Mouse (Mus musculus): ENCODE measurements around the gene Btnl9.

- no peak for TF ChIP-seq CTCF (IDR thresholded peaks at IDR 0.05; ENCODE audit: control insufficient read depth, insufficient read depth, insufficient read length)
- no peak for TF ChIP-seq MYOD1 (IDR thresholded peaks at IDR 0.05; ENCODE audit: control insufficient read depth, insufficient read length, low read depth)
- no peak for TF ChIP-seq USF1 (IDR thresholded peaks at IDR 0.05; ENCODE audit: low read depth)
- TF ChIP-seq MYOG (IDR thresholded peaks at IDR 0.05; ENCODE audit: control insufficient read depth, extremely low read depth, insufficient read length) = no peak
- TF ChIP-seq MAX (IDR thresholded peaks at IDR 0.05) = no peak
- TF ChIP-seq CEBPB (IDR thresholded peaks at IDR 0.05; ENCODE audit: low read depth) = no peak
- TF ChIP-seq FOSL1 (IDR thresholded peaks at IDR 0.05; ENCODE audit: insufficient read depth, low read length, poor library complexity, severe bottlenecking) = no peak
These were observed 18.2 kb upstream of the Btnl9 start for GRCm38 (mm10) chr11:49205080-49205590.

All from C2C12 (cell line).